Mouse (Mus musculus) urinary bladder, postnatal 14 days (tissue): Measurements from ENCODE around the gene Vmo1.
A peak's percentile ranks its signal among the peaks of the same experiment; 100 is the strongest.
"Not testable (repeated sequence)": the region's sequence is repeated elsewhere in the genome, so short reads cannot be mapped to it uniquely, and the experiment has no call there.

ENCODE experiments used
- DNase-seq: peaks from one replicate; pipeline ENCODE4 v3.0.0; 2021; ENCODE audit warnings: low spot score

The Vmo1 gene

GRCm38 (mm10) chr11:70520178-70520769, 5.9 kb upstream of the Vmo1 start:
- DNase-seq: peak; percentile 30

DNA sequence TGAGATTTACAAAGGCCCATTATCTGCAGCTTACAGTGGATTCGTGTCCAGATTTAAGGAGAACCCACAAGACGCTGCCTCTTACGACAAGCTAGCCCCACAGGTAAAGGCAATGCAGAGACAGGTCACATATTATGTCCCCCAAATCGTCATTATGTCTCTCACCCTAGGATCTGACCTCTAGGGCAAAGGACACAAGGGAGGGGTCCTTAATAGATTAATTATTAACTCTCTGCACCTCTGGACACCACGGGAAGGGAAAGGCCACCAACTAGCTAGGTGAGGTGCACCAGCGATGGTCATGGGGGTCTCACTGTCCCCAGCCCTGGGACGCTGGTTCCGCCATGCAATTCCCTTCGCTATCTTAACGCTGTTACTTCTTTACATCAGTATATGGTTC, 4.5 kb upstream of the Vmo1 start, which contains the start of gene Gltpd2:
TSS of gene Gltpd2 (plus strand) at position 274 of the 400 bp plus-strand sequence.
- DNase-seq: no peak

- no peak for DNase-seq
These were observed 4.0 kb upstream of the Vmo1 start for GRCm38 (mm10) chr11:70518436-70518835.

DNA sequence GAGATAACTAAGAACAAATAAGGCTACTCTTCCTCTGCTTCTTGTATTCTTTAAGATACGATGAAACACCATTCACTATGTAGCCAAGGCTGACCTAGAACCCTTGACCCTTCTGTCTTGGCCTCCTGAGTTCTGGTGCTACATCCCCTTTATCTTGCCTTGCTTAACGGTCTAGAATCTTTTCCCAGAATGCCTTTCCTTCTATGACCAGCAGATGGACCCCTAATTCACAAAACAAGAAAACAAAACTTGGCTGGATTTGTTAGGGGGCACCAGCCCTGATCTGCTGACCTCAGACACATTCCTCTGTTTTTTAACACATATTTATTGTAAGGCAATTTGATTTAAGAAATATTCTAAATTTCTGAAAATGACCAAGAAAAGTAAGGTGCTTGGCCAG, 1.9 kb upstream of the Vmo1 start:
- no peak for DNase-seq

DNA sequence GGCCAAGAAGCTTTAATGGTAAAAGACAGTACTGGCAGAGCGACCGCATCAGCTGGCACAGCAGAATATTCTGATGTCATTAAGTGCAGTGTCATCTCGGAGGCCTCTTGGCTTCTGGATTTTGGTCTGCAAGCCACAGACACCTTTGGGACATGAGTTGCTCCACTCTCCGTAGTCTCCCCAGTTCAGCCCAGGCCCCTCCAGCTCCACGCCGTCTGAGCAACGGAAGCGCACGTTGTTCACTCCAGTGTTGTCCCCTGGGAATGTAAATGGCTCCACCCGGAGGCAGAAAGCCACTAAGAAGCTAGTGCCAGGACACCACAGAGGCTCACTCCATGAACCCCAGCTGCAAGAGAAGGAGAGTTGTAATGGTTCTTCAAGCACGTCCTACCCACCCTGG, 896 bp downstream of the Vmo1 start:
- DNase-seq: no peak

- no peak for DNase-seq
These were observed 1.6 kb downstream of the Vmo1 start for GRCm38 (mm10) chr11:70512709-70513342.

- no peak for DNase-seq
These were observed 2.6 kb downstream of the Vmo1 start for GRCm38 (mm10) chr11:70511825-70512224.

GRCm38 (mm10) chr11:70511242-70511641, 3.2 kb downstream of the Vmo1 start:
- DNase-seq: no peak

GRCm38 (mm10) chr11:70509753-70510564, 4.5 kb downstream of the Vmo1 start:
- peak; percentile 42 for DNase-seq

DNA sequence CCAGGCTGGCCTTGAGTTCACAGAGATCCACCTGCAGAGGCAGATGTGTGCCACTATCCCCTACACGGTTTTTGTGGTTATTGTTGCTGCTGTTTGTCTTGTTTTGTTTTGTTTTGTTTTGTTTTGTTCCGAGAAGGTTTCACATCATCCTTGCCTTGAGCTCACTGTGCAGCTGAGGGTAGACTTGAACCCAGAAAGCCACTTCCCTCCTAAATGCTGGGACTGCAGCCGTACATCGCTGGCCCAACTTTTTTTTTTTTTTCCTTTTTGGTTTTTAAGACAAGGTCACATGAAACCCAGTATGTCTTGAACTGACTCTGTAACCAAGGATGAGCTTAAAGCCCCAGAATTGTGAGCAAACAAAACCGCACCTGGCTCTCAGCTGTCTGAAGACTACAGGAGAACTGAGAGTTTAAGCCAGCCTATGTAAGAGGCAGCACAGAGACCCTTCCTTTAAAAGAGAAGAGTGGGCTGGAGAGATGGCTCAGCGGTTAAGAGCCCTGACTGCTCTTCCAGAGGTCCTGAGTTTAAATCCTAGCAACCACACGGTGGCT, 7.4 kb downstream of the Vmo1 start:
- DNase-seq: no peak

DNA sequence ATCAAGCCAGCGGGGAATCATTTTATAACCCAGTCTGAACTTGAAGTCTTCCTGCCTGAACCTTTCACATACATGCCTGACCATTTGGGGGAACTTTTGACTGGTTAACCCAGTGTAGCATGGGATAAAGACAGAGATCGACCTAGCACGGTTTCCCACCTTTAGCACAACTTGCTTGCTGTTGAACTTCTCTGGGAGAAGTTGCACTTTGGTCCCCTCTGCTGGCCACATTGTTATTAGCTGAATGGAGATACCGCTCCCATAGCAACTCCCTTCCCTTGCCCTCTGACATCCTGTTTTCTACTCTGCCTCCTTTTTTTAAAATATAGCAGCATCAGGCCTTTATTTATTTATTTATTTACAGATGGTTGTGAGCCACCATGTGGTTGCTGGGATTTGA, 8.0 kb downstream of the Vmo1 start:
- DNase-seq: peak; percentile 81

GRCm38 (mm10) chr11:70504970-70505369, 9.4 kb downstream of the Vmo1 start, which contains the start of gene Tm4sf5:
TSS of gene Tm4sf5 (plus strand) at chr11:70505244.
- DNase-seq: no peak

GRCm38 (mm10) chr11:70502018-70502417, 12.4 kb downstream of the Vmo1 start:
- no peak for DNase-seq

GRCm38 (mm10) chr11:70500476-70500812, 14.0 kb downstream of the Vmo1 start:
- no peak for DNase-seq

GRCm38 (mm10) chr11:70499566-70500475, 14.6 kb downstream of the Vmo1 start:
- DNase-seq: peak; percentile 46

DNA sequence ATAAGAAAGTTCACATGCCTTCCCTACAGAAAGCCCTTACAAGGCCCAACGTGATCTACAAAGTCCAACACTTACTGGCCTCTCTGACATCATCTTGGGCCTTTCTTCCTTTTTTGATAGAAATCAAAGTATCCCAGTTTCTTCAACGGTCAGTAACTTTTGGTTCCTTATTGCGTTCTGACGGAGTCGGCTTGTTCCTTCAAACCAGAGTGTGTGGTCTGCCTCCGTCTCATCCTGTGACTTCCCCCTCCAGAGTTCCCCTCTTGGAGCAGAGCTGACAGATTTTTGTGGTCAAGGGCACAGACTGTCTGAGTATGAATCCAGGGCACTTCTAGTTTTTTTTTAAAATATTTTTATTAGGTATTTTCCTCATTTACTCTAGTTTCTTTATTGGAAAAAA, 24.7 kb downstream of the Vmo1 start:
- DNase-seq: no peak

- no peak for DNase-seq
These were observed 25.3 kb downstream of the Vmo1 start for GRCm38 (mm10) chr11:70489138-70489537.

DNA sequence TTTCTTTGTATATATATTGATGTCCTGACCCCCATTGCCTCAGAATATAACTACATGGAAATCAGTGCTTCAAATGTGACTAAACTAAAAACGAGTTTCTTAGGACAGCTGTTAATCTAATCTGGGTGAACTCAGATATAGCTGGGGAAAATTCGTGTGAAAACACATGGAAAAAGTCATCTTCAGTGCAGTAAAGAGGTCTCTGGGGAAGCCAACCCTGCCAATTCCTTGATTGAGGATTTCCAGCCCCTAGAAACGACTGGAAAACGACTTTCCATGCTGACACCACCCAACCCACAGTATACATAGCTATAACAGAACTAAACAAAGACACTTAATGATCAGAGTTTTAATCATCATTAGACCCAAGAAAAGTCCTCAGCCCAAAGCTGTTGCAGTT, 26.6 kb downstream of the Vmo1 start:
- no peak for DNase-seq

DNA sequence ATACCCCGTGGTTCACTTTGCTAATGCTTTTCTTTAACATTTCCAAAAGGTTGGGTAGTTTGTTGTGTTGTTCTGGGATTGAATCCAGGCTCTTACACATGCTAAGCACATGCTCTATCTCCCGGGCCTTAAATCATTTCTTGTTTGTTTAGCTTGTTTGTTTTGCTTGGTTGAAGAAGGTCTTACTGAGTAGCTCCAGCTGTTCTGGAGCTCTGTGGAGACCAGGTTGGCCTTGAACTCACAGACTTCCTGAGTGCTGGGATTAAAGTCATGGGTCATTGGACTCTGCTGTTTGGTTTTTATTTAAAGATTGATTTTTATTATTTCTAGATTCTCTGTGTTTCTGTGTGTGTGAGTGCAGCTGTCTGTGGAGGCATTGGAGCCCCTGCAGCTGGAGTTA, 28.9 kb downstream of the Vmo1 start:
- DNase-seq: no peak

- DNase-seq: no peak
These were observed 39.4 kb downstream of the Vmo1 start for GRCm38 (mm10) chr11:70474872-70475534.

- DNase-seq: not testable (repeated sequence)
These were observed 41.1 kb downstream of the Vmo1 start for GRCm38 (mm10) chr11:70473291-70473690.
